In genomic region chr4:43560243-43560611, GRCm38 (mm10) we compare ENCODE assay signal across 8 mouse cellular contexts. TPM values are rescaled to one million over a fixed set of nuclear protein-coding genes. Genes with fewer than 3 reads are reported as not detected.
DNase-seq lines count a peak whose midpoint lies in the region; ATAC-seq lines count a peak whose summit lies in the region.

No protein-coding gene starts in this region.

- no peaks in the 10 kb centered on the region for H3K9me3 ChIP-seq in embryonic facial prominence, embryonic 13.5 days
- H3K9me3 ChIP-seq in limb, embryonic 12.5 days: no peaks in the 10 kb centered on the region
- no peaks in the 10 kb centered on the region for H3K9me3 ChIP-seq in midbrain, embryonic 12.5 days

- intact Hi-C loops in left cerebral cortex, postnatal 14 days (cut with DNase I): loop anchor here (5.0 kb wide), 2 partner anchors 63 to 118 kb away; partner anchors contain the start of genes Arhgef39 and Tesk1

- no peaks in the 10 kb centered on the region for H3K27me3 ChIP-seq in embryonic facial prominence, embryonic 13.5 days
- H3K27me3 ChIP-seq in limb, embryonic 12.5 days: no peaks in the 10 kb centered on the region
- no peaks in the 10 kb centered on the region for H3K27me3 ChIP-seq in midbrain, embryonic 12.5 days

- ATAC-seq in embryonic facial prominence, embryonic 13.5 days (ENCODE audit: insufficient number of reproducible peaks, insufficient read depth, low FRiP score, low TSS enrichment, low read depth): no peak
- no peak for ATAC-seq in limb, embryonic 12.5 days (ENCODE audit: insufficient number of reproducible peaks, insufficient read depth, low FRiP score, low TSS enrichment, low read depth)
- ATAC-seq in midbrain, embryonic 12.5 days (ENCODE audit: low FRiP score, low read depth): no peak

- H3K4me1 ChIP-seq in embryonic facial prominence, embryonic 13.5 days: peaks cover 56% of the 10 kb centered on the region
- peaks cover 52% of the 10 kb centered on the region for H3K4me1 ChIP-seq in limb, embryonic 12.5 days (replicated peaks)
- H3K4me1 ChIP-seq in midbrain, embryonic 12.5 days: peaks cover 49% of the 10 kb centered on the region

- peak overlapping the region; percentile 87 for H3K9ac ChIP-seq in embryonic facial prominence, embryonic 13.5 days
- H3K9ac ChIP-seq in limb, embryonic 12.5 days (replicated peaks): peak overlapping the region; percentile 37; the same call in 1 of the 2 replicates
- H3K9ac ChIP-seq in midbrain, embryonic 12.5 days (replicated peaks): peak overlapping the region; percentile 28; the same call in 1 of the 2 replicates

- DNase-seq in left cerebral cortex, postnatal 14 days (ENCODE audit: low spot score in 2 of 2): peak; percentile 40 to 57
- no peak for DNase-seq in left cerebral cortex, adult 8-10 months (ENCODE audit: low spot score in 2 of 2)
- peak; percentile 66 for DNase-seq in heart, postnatal 4 days
- DNase-seq in cerebellum, adult 18-20 months: no peak
- no peak for DNase-seq in layer of hippocampus, adult 18-20 months (ENCODE audit: low spot score in 2 of 2)

- 38% methylated on average over 6 of the region's 6 CpGs for WGBS in embryonic facial prominence, embryonic 13.5 days
- 45% methylated on average over 6 of the region's 6 CpGs for WGBS in limb, embryonic 12.5 days
- WGBS in midbrain, embryonic 12.5 days: 70% methylated on average over 5 of the region's 6 CpGs

- H3K36me3 ChIP-seq in embryonic facial prominence, embryonic 13.5 days: peaks cover 29% of the 10 kb centered on the region
- peaks cover 32% of the 10 kb centered on the region for H3K36me3 ChIP-seq in limb, embryonic 12.5 days
- peaks cover 23% of the 10 kb centered on the region for H3K36me3 ChIP-seq in midbrain, embryonic 12.5 days

- H3K4me2 ChIP-seq in embryonic facial prominence, embryonic 13.5 days: peak overlapping the region; percentile 88
- peak overlapping the region; percentile 86 for H3K4me2 ChIP-seq in limb, embryonic 12.5 days
- H3K4me2 ChIP-seq in midbrain, embryonic 12.5 days (replicated peaks): peak overlapping the region; percentile 87

- peak overlapping the region; percentile 62 for H3K4me3 ChIP-seq in embryonic facial prominence, embryonic 13.5 days
- peak overlapping the region; percentile 92 for H3K4me3 ChIP-seq in limb, embryonic 12.5 days (replicated peaks)
- no peak overlapping the region for H3K4me3 ChIP-seq in midbrain, embryonic 12.5 days

- H3K27ac ChIP-seq in embryonic facial prominence, embryonic 13.5 days: no peak overlapping the region
- H3K27ac ChIP-seq in limb, embryonic 12.5 days: no peak overlapping the region
- no peak overlapping the region for H3K27ac ChIP-seq in midbrain, embryonic 12.5 days (replicated peaks)

RNA-seq across cellular contexts. Expression of gene Creb3, which starts 1.9 kb away (rescaled TPM):
- 10 to 100 TPM; 68.9 to 69.2 TPM for total RNA-seq in left cerebral cortex, postnatal 14 days (2021)
- total RNA-seq in left cerebral cortex, adult 8-10 months (2022): 10 to 100 TPM; 68.2 to 77.9 (median 73.6) TPM
- 48.9 and 54.9 TPM in 2 replicates for polyA plus RNA-seq in embryonic facial prominence, embryonic 13.5 days (2015; fragmentation: Nextera tagmentation; extraction: Ambion mirVana)
- total RNA-seq in heart, postnatal 4 days (2021): 10 to 100 TPM; 53.2 to 53.4 TPM
- polyA plus RNA-seq in limb, embryonic 12.5 days (2016; fragmentation: Nextera tagmentation; extraction: Ambion mirVana): 42.0 and 44.5 TPM in 2 replicates
- polyA plus RNA-seq in midbrain, embryonic 12.5 days (2016; fragmentation: Nextera tagmentation; extraction: Ambion mirVana): 48.8 and 64.1 TPM in 2 replicates
- total RNA-seq in layer of hippocampus, adult 18-20 months (2021): 10 to 100 TPM; 67.4 to 74.5 TPM

RNA-seq across cellular contexts. Expression of gene Tln1, which starts 2.3 kb away (rescaled TPM):
- 10 to 100 TPM; 53.6 to 60.4 TPM for total RNA-seq in left cerebral cortex, postnatal 14 days (2021)
- 10 to 100 TPM; 38.8 to 55.7 (median 46.1) TPM for total RNA-seq in left cerebral cortex, adult 8-10 months (2022)
- polyA plus RNA-seq in embryonic facial prominence, embryonic 13.5 days (2015; fragmentation: Nextera tagmentation; extraction: Ambion mirVana): 69.5 and 75.0 TPM in 2 replicates
- 100 to 1,000 TPM; 184 to 187 TPM for total RNA-seq in heart, postnatal 4 days (2021)
- polyA plus RNA-seq in limb, embryonic 12.5 days (2016; fragmentation: Nextera tagmentation; extraction: Ambion mirVana): 62.2 and 67.4 TPM in 2 replicates
- 64.5 and 64.6 TPM in 2 replicates for polyA plus RNA-seq in midbrain, embryonic 12.5 days (2016; fragmentation: Nextera tagmentation; extraction: Ambion mirVana)
- 10 to 100 TPM; 35.8 to 42.1 TPM for total RNA-seq in layer of hippocampus, adult 18-20 months (2021)

RNA-seq across cellular contexts. Expression of gene Rgp1, which starts 18.3 kb away (rescaled TPM):
- 10 to 100 TPM; 47.7 to 56.3 TPM for total RNA-seq in left cerebral cortex, postnatal 14 days (2021)
- 10 to 100 TPM; 47.0 to 60.5 (median 49.8) TPM for total RNA-seq in left cerebral cortex, adult 8-10 months (2022)
- polyA plus RNA-seq in embryonic facial prominence, embryonic 13.5 days (2015; fragmentation: Nextera tagmentation; extraction: Ambion mirVana): 37.1 and 39.7 TPM in 2 replicates
- 10 to 100 TPM; 38.6 to 39.1 TPM for total RNA-seq in heart, postnatal 4 days (2021)
- 36.6 and 42.5 TPM in 2 replicates for polyA plus RNA-seq in limb, embryonic 12.5 days (2016; fragmentation: Nextera tagmentation; extraction: Ambion mirVana)
- 31.8 and 37.2 TPM in 2 replicates for polyA plus RNA-seq in midbrain, embryonic 12.5 days (2016; fragmentation: Nextera tagmentation; extraction: Ambion mirVana)
- total RNA-seq in layer of hippocampus, adult 18-20 months (2021): 10 to 100 TPM; 43.6 to 48.0 TPM

RNA-seq across cellular contexts. Expression of gene Gba2, which starts 18.4 kb away (rescaled TPM):
- 10 to 100 TPM; 67.8 to 71.5 TPM for total RNA-seq in left cerebral cortex, postnatal 14 days (2021)
- 10 to 100 TPM; 62.1 to 69.7 (median 65.6) TPM for total RNA-seq in left cerebral cortex, adult 8-10 months (2022)
- polyA plus RNA-seq in embryonic facial prominence, embryonic 13.5 days (2015; fragmentation: Nextera tagmentation; extraction: Ambion mirVana): 22.5 and 24.2 TPM in 2 replicates
- total RNA-seq in heart, postnatal 4 days (2021): 10 to 100 TPM; 17.7 to 17.8 TPM
- 32.0 and 34.7 TPM in 2 replicates for polyA plus RNA-seq in limb, embryonic 12.5 days (2016; fragmentation: Nextera tagmentation; extraction: Ambion mirVana)
- polyA plus RNA-seq in midbrain, embryonic 12.5 days (2016; fragmentation: Nextera tagmentation; extraction: Ambion mirVana): 49.2 and 52.6 TPM in 2 replicates
- total RNA-seq in layer of hippocampus, adult 18-20 months (2021): 10 to 100 TPM; 58.8 to 65.2 TPM

RNA-seq across cellular contexts. Expression of gene Msmp, which starts 24.1 kb away (rescaled TPM):
- not detected for total RNA-seq in left cerebral cortex, postnatal 14 days (2021)
- total RNA-seq in left cerebral cortex, adult 8-10 months (2022): 1 to 10 TPM in 1 of 4 experiments, not detected in 3; 1.1 TPM
- 0.97 and 1.4 TPM in 2 replicates for polyA plus RNA-seq in embryonic facial prominence, embryonic 13.5 days (2015; fragmentation: Nextera tagmentation; extraction: Ambion mirVana)
- under 1 TPM in 1 of 2 experiments, not detected in 1; 0.52 TPM for total RNA-seq in heart, postnatal 4 days (2021)
- polyA plus RNA-seq in limb, embryonic 12.5 days (2016; fragmentation: Nextera tagmentation; extraction: Ambion mirVana): 2.1 TPM in 1 of 2 replicates, not detected in the other
- polyA plus RNA-seq in midbrain, embryonic 12.5 days (2016; fragmentation: Nextera tagmentation; extraction: Ambion mirVana): 0.51 and 1.8 TPM in 2 replicates
- total RNA-seq in layer of hippocampus, adult 18-20 months (2021): not detected

Comparison
In these comparisons a context has a peak if more than half of its experiments do, and no peak if none do; other contexts are left out.
1. DNase-seq: peak in left cerebral cortex, postnatal 14 days (2 of 2) and heart, postnatal 4 days (single experiment); none in left cerebral cortex, adult 8-10 months (0 of 2), cerebellum, adult 18-20 months (0 of 2) and layer of hippocampus, adult 18-20 months (0 of 2).
2. H3K9ac ChIP-seq: peak in every context shown above with its lines; median percentile 87 in embryonic facial prominence, embryonic 13.5 days; 37 in limb, embryonic 12.5 days; 28 in midbrain, embryonic 12.5 days.
3. Peak in every context shown above with its lines, with median percentiles within 50 percentile points of each other: H3K4me2 ChIP-seq.